Mouse (Mus musculus): ENCODE results near the gene Hist1h2ap. TPM values are rescaled to one million over a fixed set of nuclear protein-coding genes. Genes with fewer than 3 reads are reported as not detected.

Gene Hist1h2ap
- polyA plus RNA-seq, 1 experiment from 2014 or later, result 3,914 TPM

Small RNA genes within 50 kb of the gene (microRNA-seq; reads per million reads assigned to microRNA genes)
- gene Gm19658, result not detected
- gene Gm44346, result not detected
- not detected for gene Gm44466

Other genes with a start within 250 kb of the Hist1h2ap start
- not detected in 2 replicates for gene Olfr1362, start 219.5 kb downstream of the Hist1h2ap start, polyA plus RNA-seq (2015; fragmentation: Nextera tagmentation; extraction: Ambion mirVana)
- gene Olfr11, start 191.0 kb downstream of the Hist1h2ap start, polyA plus RNA-seq (2015; fragmentation: Nextera tagmentation; extraction: Ambion mirVana), result not detected in 2 replicates
- gene Olfr1361, start 170.1 kb downstream of the Hist1h2ap start, polyA plus RNA-seq (2015; fragmentation: Nextera tagmentation; extraction: Ambion mirVana), result not detected in 2 replicates
- not detected in 2 replicates for gene Olfr1360, start 156.1 kb downstream of the Hist1h2ap start, polyA plus RNA-seq (2015; fragmentation: Nextera tagmentation; extraction: Ambion mirVana)
- not detected in 2 replicates for gene Olfr1359, start 135.4 kb downstream of the Hist1h2ap start, polyA plus RNA-seq (2015; fragmentation: Nextera tagmentation; extraction: Ambion mirVana)
- gene Hist1h2bl, start 117.4 kb downstream of the Hist1h2ap start, polyA plus RNA-seq (2015; fragmentation: Nextera tagmentation; extraction: Ambion mirVana), result 3.5 and 6.2 TPM in 2 replicates
- gene Hist1h2ai, start 117.1 kb downstream of the Hist1h2ap start, polyA plus RNA-seq (2015; fragmentation: Nextera tagmentation; extraction: Ambion mirVana), result 18.6 and 20.0 TPM in 2 replicates
- 4.4 and 13.9 TPM in 2 replicates for gene Hist1h3h, start 115.8 kb downstream of the Hist1h2ap start, polyA plus RNA-seq (2015; fragmentation: Nextera tagmentation; extraction: Ambion mirVana)
- 5.9 and 9.8 TPM in 2 replicates for gene Hist1h2bm, start 111.5 kb downstream of the Hist1h2ap start, polyA plus RNA-seq (2015; fragmentation: Nextera tagmentation; extraction: Ambion mirVana)
- gene Hist1h4j, start 98.4 kb downstream of the Hist1h2ap start, polyA plus RNA-seq (2015; fragmentation: Nextera tagmentation; extraction: Ambion mirVana), result 0.99 and 1.0 TPM in 2 replicates
- 5.0 and 6.3 TPM in 2 replicates for gene Hist1h4k, start 83.0 kb downstream of the Hist1h2ap start, polyA plus RNA-seq (2015; fragmentation: Nextera tagmentation; extraction: Ambion mirVana)
- gene Hist1h2ak, start 79.7 kb downstream of the Hist1h2ap start, polyA plus RNA-seq (2015; fragmentation: Nextera tagmentation; extraction: Ambion mirVana), result 40.9 and 50.2 TPM in 2 replicates
- gene Hist1h2bn, start 79.4 kb downstream of the Hist1h2ap start, polyA plus RNA-seq (2015; fragmentation: Nextera tagmentation; extraction: Ambion mirVana), result 8.1 and 12.9 TPM in 2 replicates
- gene Hist1h1b, start 52.9 kb downstream of the Hist1h2ap start, polyA plus RNA-seq (2015; fragmentation: Nextera tagmentation; extraction: Ambion mirVana), result 22.9 and 30.4 TPM in 2 replicates
- 158 and 190 TPM in 2 replicates for gene Hist1h3i, start 50.1 kb downstream of the Hist1h2ap start, polyA plus RNA-seq (2015; fragmentation: Nextera tagmentation; extraction: Ambion mirVana)
- gene Hist1h2an, start 46.3 kb downstream of the Hist1h2ap start, polyA plus RNA-seq (2015; fragmentation: Nextera tagmentation; extraction: Ambion mirVana), result 10.1 and 14.1 TPM in 2 replicates
- 3.8 and 7.6 TPM in 2 replicates for gene Hist1h2bp, start 46.0 kb downstream of the Hist1h2ap start, polyA plus RNA-seq (2015; fragmentation: Nextera tagmentation; extraction: Ambion mirVana)
- gene Hist1h2bq, start 23.3 kb downstream of the Hist1h2ap start, polyA plus RNA-seq (2015; fragmentation: Nextera tagmentation; extraction: Ambion mirVana), result 25.4 and 31.7 TPM in 2 replicates
- 2.1 TPM in 1 of 2 replicates, not detected in the other for gene Hist1h2ao, start 23.0 kb downstream of the Hist1h2ap start, polyA plus RNA-seq (2015; fragmentation: Nextera tagmentation; extraction: Ambion mirVana)
- not detected in 2 replicates for gene Hist1h4m, start 21.8 kb downstream of the Hist1h2ap start, polyA plus RNA-seq (2015; fragmentation: Nextera tagmentation; extraction: Ambion mirVana)
- 25.5 and 40.3 TPM in 2 replicates for gene Hist1h4n, start 1.3 kb downstream of the Hist1h2ap start, polyA plus RNA-seq (2015; fragmentation: Nextera tagmentation; extraction: Ambion mirVana)
- 24.7 and 33.6 TPM in 2 replicates for gene Hist1h2br, start 236 bp upstream of the Hist1h2ap start, polyA plus RNA-seq (2015; fragmentation: Nextera tagmentation; extraction: Ambion mirVana)
- 0.55 and 0.56 TPM in 2 replicates for gene Zfp184, start 111.6 kb upstream of the Hist1h2ap start, polyA plus RNA-seq (2015; fragmentation: Nextera tagmentation; extraction: Ambion mirVana)
- not detected in 2 replicates for gene Pom121l2, start 147.7 kb upstream of the Hist1h2ap start, polyA plus RNA-seq (2015; fragmentation: Nextera tagmentation; extraction: Ambion mirVana)
- 0.54 and 0.72 TPM in 2 replicates for gene Prss16, start 176.2 kb upstream of the Hist1h2ap start, polyA plus RNA-seq (2015; fragmentation: Nextera tagmentation; extraction: Ambion mirVana)
- gene Hist1h2ah, start 202.1 kb upstream of the Hist1h2ap start, polyA plus RNA-seq (2015; fragmentation: Nextera tagmentation; extraction: Ambion mirVana), result 13.7 and 18.8 TPM in 2 replicates
- 2.9 and 4.7 TPM in 2 replicates for gene Hist1h2bk, start 202.4 kb upstream of the Hist1h2ap start, polyA plus RNA-seq (2015; fragmentation: Nextera tagmentation; extraction: Ambion mirVana)
- gene Hist1h4i, start 207.9 kb upstream of the Hist1h2ap start, polyA plus RNA-seq (2015; fragmentation: Nextera tagmentation; extraction: Ambion mirVana), result 47.5 and 58.3 TPM in 2 replicates
- 13.1 and 20.8 TPM in 2 replicates for gene Hist1h2ag, start 209.4 kb upstream of the Hist1h2ap start, polyA plus RNA-seq (2015; fragmentation: Nextera tagmentation; extraction: Ambion mirVana)
- gene Hist1h2bj, start 209.7 kb upstream of the Hist1h2ap start, polyA plus RNA-seq (2015; fragmentation: Nextera tagmentation; extraction: Ambion mirVana), result 13.4 and 22.7 TPM in 2 replicates